Mouse (Mus musculus) C2C12 (cell line): ENCODE results near the gene 9530003J23Rik. TPM values are rescaled to one million over a fixed set of nuclear protein-coding genes. Genes with fewer than 3 reads are reported as not detected.
A peak's percentile ranks its signal among the peaks of the same experiment; 100 is the strongest.

Experiments used
- H3K27me3 ChIP-seq: one replicate; pipeline ENCODE4 v1.6.1; 2011; ENCODE audit not compliant: control insufficient read depth, insufficient read depth, insufficient read length
- H3K36me3 ChIP-seq: one replicate; pipeline ENCODE4 v1.6.1; 2011; ENCODE audit not compliant: control insufficient read depth, insufficient read depth
- H3K4me3 ChIP-seq: one replicate; pipeline ENCODE4 v1.5.1; 2011; ENCODE audit warnings: mild to moderate bottlenecking, control low read depth; ENCODE audit not compliant: poor library complexity, insufficient read depth, severe bottlenecking
- H3K79me2 ChIP-seq: one replicate; pipeline ENCODE4 v1.6.1; 2011; ENCODE audit not compliant: control insufficient read depth, insufficient read depth
- H3K79me3 ChIP-seq: one replicate; pipeline ENCODE4 v1.6.1; 2011; ENCODE audit warnings: low read depth, control low read depth
- H3ac ChIP-seq: one replicate; pipeline ENCODE3; 2011; ENCODE audit warnings: low read depth; ENCODE audit not compliant: control insufficient read depth, insufficient read length
- CEBPB ChIP-seq: IDR thresholded peaks from one replicate; pipeline ENCODE4 v1.6.1; 2011; ENCODE audit warnings: low read depth, mild to moderate bottlenecking, control low read depth, moderate library complexity
- CTCF ChIP-seq: IDR thresholded peaks from one replicate; pipeline ENCODE4 v1.5.1; 2011; ENCODE audit not compliant: control insufficient read depth, insufficient read depth, insufficient read length
- FOSL1 ChIP-seq: IDR thresholded peaks from one replicate; pipeline ENCODE4 v1.8.0; 2011; ENCODE audit warnings: mild to moderate bottlenecking, low read length; ENCODE audit not compliant: poor library complexity, insufficient read depth, severe bottlenecking
- MAX ChIP-seq: IDR thresholded peaks from one replicate; pipeline ENCODE4 v1.6.1; 2011; ENCODE audit warnings: mild to moderate bottlenecking, control low read depth
- MYOD1 ChIP-seq: IDR thresholded peaks from one replicate; pipeline ENCODE4 v1.6.1; 2011; ENCODE audit warnings: low read depth; ENCODE audit not compliant: control insufficient read depth, insufficient read length
- MYOG ChIP-seq: IDR thresholded peaks from one replicate; pipeline ENCODE4 v1.6.1; 2011; ENCODE audit not compliant: control insufficient read depth, insufficient read length; ENCODE audit errors: extremely low read depth
- USF1 ChIP-seq: IDR thresholded peaks from one replicate; pipeline ENCODE4 v1.6.1; 2011; ENCODE audit warnings: low read depth, mild to moderate bottlenecking, control low read depth, moderate library complexity
- polyA plus RNA-seq: library from polyadenylated mRNA; unstranded; fragments of >200 nt; fragmentation: generic; extraction: Trizol; gene quantifications from one replicate; pipeline ENCODE4 v1.2.1, GENCODE M21; 2012; ENCODE audit warnings: missing spikeins

Gene 9530003J23Rik
- polyA plus RNA-seq, 1 experiment: 0.07 TPM

DNA sequence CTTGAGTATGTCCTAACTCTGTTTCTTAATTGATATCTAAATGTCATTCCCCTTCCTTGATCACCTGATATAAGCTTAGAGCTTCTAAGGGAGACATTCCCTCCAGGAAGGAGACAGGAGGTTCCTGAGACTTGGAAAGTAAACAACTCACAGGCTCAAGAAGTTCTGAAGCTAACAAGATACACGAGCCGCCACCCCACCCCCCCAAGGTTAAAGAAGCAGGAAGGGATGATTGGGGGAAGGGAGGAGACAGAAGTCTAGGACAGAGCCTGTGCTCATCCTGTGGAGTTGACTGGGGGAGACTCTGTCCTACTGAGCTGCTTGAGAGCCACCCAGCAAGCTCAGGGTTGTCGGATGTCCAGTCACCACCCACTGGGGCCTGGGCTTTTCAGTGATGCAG, 12.5 kb downstream of the 9530003J23Rik start:
- no peak overlapping the region for H3K4me3 ChIP-seq
- H3K36me3 ChIP-seq: peaks cover 20% of the 10 kb centered on the region
- peaks cover 8% of the 10 kb centered on the region for H3K27me3 ChIP-seq
- peaks cover 19% of the 10 kb centered on the region for H3K79me3 ChIP-seq
- H3ac ChIP-seq: no peak overlapping the region
- no peak for TF ChIP-seq CTCF
- TF ChIP-seq MYOD1: no peak
- no peak for TF ChIP-seq USF1
- no peak for TF ChIP-seq MYOG
- TF ChIP-seq MAX: no peak
- no peak for TF ChIP-seq FOSL1
- TF ChIP-seq CEBPB: no peak
- peaks cover 30% of the 10 kb centered on the region for H3K79me2 ChIP-seq

DNA sequence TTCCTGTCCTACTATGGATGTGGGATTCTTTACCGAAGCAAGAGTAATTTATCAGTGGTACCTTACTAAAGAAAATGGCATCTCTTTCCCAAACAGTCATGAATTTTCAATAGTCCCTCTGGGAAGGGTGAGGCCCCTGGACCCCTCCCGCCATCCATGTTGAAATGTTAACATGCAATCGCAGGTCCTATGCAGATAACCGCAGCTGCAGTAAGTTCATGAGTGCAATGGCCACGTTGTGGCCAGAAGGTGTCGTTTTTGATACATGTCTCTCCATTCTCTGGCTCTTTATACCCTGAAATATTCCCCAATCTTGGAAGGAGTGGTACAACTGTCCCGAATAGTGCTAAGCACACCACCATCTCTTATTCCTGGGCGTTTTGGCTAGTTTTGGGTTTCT, 13.4 kb downstream of the 9530003J23Rik start:
- Histone ChIP-seq H3K27me3 (peaks cover 8% of the 10 kb centered on the region), H3K79me3 (peaks cover 19% of the 10 kb centered on the region), H3ac (no peak overlapping the region), H3K79me2 (peaks cover 36% of the 10 kb centered on the region), H3K4me3 (no peak overlapping the region), H3K36me3 (peaks cover 30% of the 10 kb centered on the region)
- TF ChIP-seq CEBPB (no peak), MAX (no peak), FOSL1 (no peak), CTCF (no peak), USF1 (no peak), MYOG (no peak), MYOD1 (no peak)

DNA sequence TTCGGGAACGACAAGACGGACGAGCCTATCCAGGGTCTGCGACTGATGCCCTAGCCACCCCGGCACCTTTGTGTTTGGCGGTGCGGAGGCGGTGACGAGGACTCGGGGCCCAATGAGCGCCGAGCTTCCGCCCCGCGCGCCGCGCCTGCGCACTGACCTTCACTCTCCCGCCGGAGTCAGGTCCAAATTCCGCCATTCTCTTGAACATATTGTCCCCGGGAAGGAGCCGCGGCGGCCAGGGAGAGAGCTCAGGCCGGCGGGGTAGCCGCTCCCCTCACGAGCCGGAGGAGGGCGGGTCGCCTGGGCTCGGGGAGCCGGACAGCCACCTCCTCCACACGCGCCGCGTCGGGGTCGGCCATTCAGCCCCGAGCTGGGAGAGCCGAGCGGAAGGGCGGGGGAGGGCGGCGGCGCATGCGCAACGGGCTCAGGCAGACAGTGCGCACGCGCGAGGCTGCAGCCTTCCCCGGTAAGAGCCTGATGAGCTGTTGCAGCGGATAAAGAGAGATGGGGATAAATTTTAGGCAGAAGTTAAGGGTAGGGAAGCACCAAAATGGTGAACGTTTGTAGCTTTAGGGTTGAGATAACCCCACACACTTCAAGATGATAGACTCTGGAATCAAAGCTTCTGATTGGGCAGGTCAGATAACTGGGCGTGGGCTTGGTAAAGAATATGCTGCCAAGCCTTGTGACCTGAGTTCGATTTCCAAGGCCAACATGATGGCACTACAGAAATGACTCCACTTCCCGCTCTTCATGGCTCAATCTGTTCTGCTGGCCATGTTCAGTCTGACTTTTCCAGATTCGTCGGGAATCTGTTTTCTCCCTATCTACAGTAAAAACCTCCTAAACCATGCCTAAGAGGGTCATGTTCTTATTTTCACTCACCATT, 14.2 kb downstream of the 9530003J23Rik start, which contains the start of gene Yeats4:
Gene Yeats4, minus strand, starts transcription at position 406 of the 889 bp plus-strand sequence.
- peaks cover 37% of the 10 kb centered on the region for H3K36me3 ChIP-seq
- TF ChIP-seq CEBPB: no peak
- TF ChIP-seq MYOG: no peak
- TF ChIP-seq CTCF: no peak
- no peak for TF ChIP-seq USF1
- H3K27me3 ChIP-seq: peaks cover 3% of the 10 kb centered on the region
- H3ac ChIP-seq: peak within 1 kb of the TSS; percentile 96
- peaks cover 19% of the 10 kb centered on the region for H3K79me3 ChIP-seq
- H3K79me2 ChIP-seq: peaks cover 38% of the 10 kb centered on the region
- H3K4me3 ChIP-seq: peak within 1 kb of the TSS; percentile 91

DNA sequence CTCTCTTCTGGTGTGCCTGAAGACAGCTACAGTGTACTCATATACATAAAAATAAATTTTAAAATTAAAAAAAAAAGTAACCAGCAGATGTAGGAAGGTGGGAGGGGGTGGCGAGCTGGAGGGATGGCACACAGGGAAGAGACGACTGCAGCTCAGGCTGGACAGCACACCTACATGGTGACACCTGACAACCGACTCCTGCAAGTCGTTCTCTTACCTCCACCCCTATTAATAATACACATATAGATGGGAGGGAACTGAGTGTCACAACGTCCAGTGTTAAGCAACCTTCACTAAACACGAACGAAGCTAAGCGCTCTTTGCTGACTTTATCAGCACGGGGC, 14.8 kb downstream of the 9530003J23Rik start:
- H3K4me3 ChIP-seq: peak overlapping the region; percentile 91
- TF ChIP-seq MYOG (no peak), USF1 (no peak), MYOD1 (no peak), CTCF (no peak), CEBPB (no peak), FOSL1 (no peak), MAX (no peak)
- H3K79me3 ChIP-seq: peaks cover 19% of the 10 kb centered on the region
- H3K27me3 ChIP-seq: no peaks in the 10 kb centered on the region
- H3K36me3 ChIP-seq: peaks cover 40% of the 10 kb centered on the region
- H3K79me2 ChIP-seq: peaks cover 38% of the 10 kb centered on the region
- H3ac ChIP-seq: peak overlapping the region; percentile 76

DNA sequence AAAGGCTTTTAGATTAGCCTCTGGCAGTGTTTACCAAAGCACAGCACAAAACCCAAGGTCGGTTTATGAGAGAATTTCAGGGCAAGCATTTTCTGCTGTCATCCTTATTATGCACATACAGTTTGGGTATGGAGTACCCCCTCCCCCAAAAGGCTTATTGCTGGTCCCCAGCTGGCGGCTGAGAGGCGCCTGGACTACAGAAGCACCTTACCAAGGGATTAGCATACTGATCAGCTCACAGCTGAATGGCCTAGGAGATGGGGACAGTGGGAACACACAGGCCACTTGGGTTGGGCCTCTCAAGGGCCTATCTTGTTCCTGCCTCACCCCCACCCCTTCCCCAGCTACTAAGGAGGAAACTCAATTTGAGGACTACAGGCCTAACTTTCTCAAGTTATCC, 15.7 kb downstream of the 9530003J23Rik start:
- Histone ChIP-seq H3K27me3 (no peaks in the 10 kb centered on the region), H3K4me3 (no peak overlapping the region), H3K36me3 (peaks cover 47% of the 10 kb centered on the region), H3K79me3 (peaks cover 19% of the 10 kb centered on the region), H3ac (no peak overlapping the region), H3K79me2 (peaks cover 38% of the 10 kb centered on the region)
- TF ChIP-seq FOSL1 (no peak), CTCF (no peak), MYOD1 (no peak), MYOG (no peak), CEBPB (no peak), MAX (no peak)

DNA sequence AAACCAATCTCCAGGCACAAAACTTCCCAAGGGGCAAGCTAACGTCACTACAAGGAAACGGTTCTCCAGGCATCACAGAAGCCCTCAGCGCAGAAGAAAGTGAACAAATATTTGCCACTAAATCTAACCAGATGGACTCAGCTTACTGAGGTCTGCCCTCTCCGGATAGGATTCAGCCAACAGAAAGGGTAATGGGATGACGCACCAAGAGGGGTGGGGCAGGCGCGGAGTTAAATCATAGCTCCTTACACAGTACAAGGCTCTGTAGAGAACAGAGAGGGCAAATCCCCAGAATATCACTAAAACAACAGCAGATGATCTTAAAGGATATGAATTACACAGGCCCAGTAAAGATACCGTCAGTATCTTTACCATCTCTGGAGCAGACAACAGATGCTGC, 20.2 kb downstream of the 9530003J23Rik start:
- H3K36me3 ChIP-seq: peaks cover 81% of the 10 kb centered on the region
- no peak overlapping the region for H3ac ChIP-seq
- H3K27me3 ChIP-seq: no peaks in the 10 kb centered on the region
- TF ChIP-seq CTCF: no peak
- TF ChIP-seq CEBPB: no peak
- no peak for TF ChIP-seq USF1
- no peak overlapping the region for H3K4me3 ChIP-seq
- peaks cover 14% of the 10 kb centered on the region for H3K79me3 ChIP-seq
- peaks cover 31% of the 10 kb centered on the region for H3K79me2 ChIP-seq
